23 mouse cellular contexts compared by ENCODE assay signal in genomic region chr3:69702421-69702820, GRCm38 (mm10).
"Had no signal": no experiment of that assay in that cellular context is flagged by ENCODE, and none has a peak within 500 bp of the region (broad histone marks: within the 10 kb centered on the region; RNA-seq: fewer than 3 reads in every experiment).

No protein-coding gene starts in this region.

- DNase-seq: gastrocnemius, adult 2 months; gastrocnemius, postnatal 10 days; gastrocnemius, postnatal 25 days; heart, adult 2 months; heart, postnatal 14 days; heart, postnatal 36 days; kidney, adult 18-20 months; kidney, adult 8-10 months; kidney, postnatal 10 days; kidney, postnatal 25 days; kidney, postnatal 4 days; liver; liver, embryonic 13.5 days had no signal

- H3K4me3 ChIP-seq: gastrocnemius, adult 2 months; heart, adult 2 months; heart, embryonic 13.5 days; heart, embryonic 15.5 days; hindbrain, embryonic 10.5 days; hindbrain, embryonic 12.5 days; intestine, embryonic 15.5 days; layer of hippocampus, adult 2 months; left cerebral cortex, adult 2 months; limb, embryonic 10.5 days; limb, embryonic 12.5 days; liver, embryonic 13.5 days had no signal

- H3K27ac ChIP-seq: gastrocnemius, adult 2 months; heart, adult 2 months; heart, embryonic 13.5 days; heart, embryonic 15.5 days; hindbrain, embryonic 10.5 days; hindbrain, embryonic 12.5 days; hindbrain, embryonic 14.5 days; intestine, embryonic 15.5 days; layer of hippocampus, adult 2 months; left cerebral cortex, adult 2 months; limb, embryonic 10.5 days; limb, embryonic 12.5 days; liver, embryonic 13.5 days had no signal

- H3K4me1 ChIP-seq: heart, embryonic 13.5 days; heart, embryonic 15.5 days; hindbrain, embryonic 12.5 days; intestine, embryonic 15.5 days; limb, embryonic 10.5 days; limb, embryonic 12.5 days; liver, embryonic 13.5 days had no signal
